Mouse (Mus musculus) neural tube, embryonic 15.5 days (tissue): Measurements from ENCODE around the gene Ccl17. TPM values are rescaled to one million over a fixed set of nuclear protein-coding genes. Genes with fewer than 3 reads are reported as not detected.

Experiments used
- ATAC-seq: fragments of 200-750 bp; cut with Nextera tagmentation; 2 replicates; pipeline ENCODE4 v1.8.0; 2017; ENCODE audit warnings: mild to moderate bottlenecking, moderate TSS enrichment, moderate library complexity; ENCODE audit not compliant: low FRiP score
- H3K27ac ChIP-seq: fragments of 300-500 bp; sonication (generic); replicated peaks from 2 replicates; pipeline ENCODE4 v1.5.1; 2015; ENCODE audit warnings: mild to moderate bottlenecking, inconsistent platforms
- H3K27me3 ChIP-seq: fragments of 300-500 bp; sonication (generic); replicated peaks from 2 replicates; pipeline ENCODE4 v1.6.1; 2015; ENCODE audit warnings: inconsistent platforms
- H3K36me3 ChIP-seq: fragments of 300-500 bp; sonication (generic); 2 replicates; pipeline ENCODE4 v1.6.1; 2015; ENCODE audit warnings: inconsistent platforms
- H3K4me1 ChIP-seq: fragments of 300-500 bp; sonication (generic); 2 replicates; pipeline ENCODE4 v1.6.1; 2015; ENCODE audit warnings: inconsistent platforms
- H3K4me2 ChIP-seq: fragments of 300-500 bp; sonication (generic); 2 replicates; pipeline ENCODE4 v1.6.1; 2015; ENCODE audit warnings: inconsistent platforms, mild to moderate bottlenecking, moderate library complexity
- H3K4me3 ChIP-seq: fragments of 300-500 bp; sonication (generic); replicated peaks from 2 replicates; pipeline ENCODE4 v1.5.1; 2015; ENCODE audit warnings: mild to moderate bottlenecking, inconsistent platforms
- H3K9ac ChIP-seq: fragments of 300-500 bp; sonication (generic); replicated peaks from 2 replicates; pipeline ENCODE4 v1.6.1; 2015; ENCODE audit warnings: mild to moderate bottlenecking, inconsistent platforms
- H3K9me3 ChIP-seq: fragments of 300-500 bp; sonication (generic); replicated peaks from 2 replicates; pipeline ENCODE4 v1.6.1; 2016; ENCODE audit warnings: inconsistent platforms
- WGBS: fragments of 180-500 bp; shearing (Covaris S2); methylation state at CpG from one replicate; pipeline ENCODE4 v1.1.7; 2015; ENCODE audit warnings: mixed read lengths; 5-methylcytosine and 5-hydroxymethylcytosine counted together
- polyA plus RNA-seq: library from polyadenylated mRNA; unstranded; fragments of >200 nt; fragmentation: Nextera tagmentation; extraction: Ambion mirVana; gene quantifications from 2 replicates; pipeline ENCODE4 v1.2.1, GENCODE M21; 2015

The Ccl17 gene
- polyA plus RNA-seq, 1 experiment from 2014 or later, result 1.1 TPM

- H3K36me3 ChIP-seq, result no peaks in the 10 kb centered on the region
- ATAC-seq, result no peak
- no peaks in the 10 kb centered on the region for H3K9me3 ChIP-seq
- no peak overlapping the region for H3K4me2 ChIP-seq
- H3K9ac ChIP-seq, result no peak overlapping the region
- H3K27me3 ChIP-seq, result no peaks in the 10 kb centered on the region
- no peak overlapping the region for H3K4me3 ChIP-seq
- no peak overlapping the region for H3K27ac ChIP-seq
- 94% methylated on average over 16 of the region's 16 CpGs for WGBS
- H3K4me1 ChIP-seq, result peaks cover 20% of the 10 kb centered on the region
Observed at GRCm38 (mm10) chr8:94779534-94780294, 30.5 kb upstream of the Ccl17 start.

DNA sequence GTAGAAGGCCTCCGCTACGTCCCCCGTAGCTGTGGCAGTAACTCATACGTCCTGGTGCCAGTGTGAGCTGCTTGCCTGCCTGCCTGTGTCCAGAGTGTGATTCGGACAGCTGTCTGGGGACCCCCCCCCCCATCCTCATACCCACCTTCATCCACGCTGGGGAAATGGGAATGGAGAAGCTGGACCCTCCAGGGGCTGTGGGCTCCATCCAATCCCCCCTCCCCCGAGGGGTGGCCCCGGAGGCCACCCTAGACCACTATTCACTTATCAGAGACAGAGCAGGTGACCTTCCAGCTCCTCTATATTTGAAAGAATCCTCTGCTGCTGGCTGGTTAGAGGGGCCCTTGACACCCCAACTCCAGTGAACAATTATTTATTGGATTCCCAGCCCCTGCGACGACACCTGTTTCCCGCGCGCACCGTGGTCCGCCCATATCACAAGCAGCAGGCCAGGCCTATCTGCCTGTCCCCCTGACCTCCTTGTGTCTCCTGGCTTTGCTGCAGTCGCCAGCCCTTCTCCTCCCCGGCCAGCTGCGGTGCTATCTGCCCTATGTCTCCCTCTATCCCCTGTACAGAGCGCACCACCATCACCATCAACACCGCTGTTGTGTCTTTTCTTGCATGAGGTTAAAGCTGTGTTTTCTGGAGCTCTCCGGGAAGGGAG lies 29.6 kb upstream of the Ccl17 start:
- Histone ChIP-seq H3K9me3 (no peaks in the 10 kb centered on the region), H3K4me2 (no peak overlapping the region), H3K9ac (no peak overlapping the region), H3K36me3 (no peaks in the 10 kb centered on the region), H3K27me3 (no peaks in the 10 kb centered on the region), H3K4me1 (peaks cover 19% of the 10 kb centered on the region), H3K4me3 (no peak overlapping the region), H3K27ac (no peak overlapping the region)
- 86% methylated on average over 21 of the region's 21 CpGs for WGBS
- no peak for ATAC-seq

DNA sequence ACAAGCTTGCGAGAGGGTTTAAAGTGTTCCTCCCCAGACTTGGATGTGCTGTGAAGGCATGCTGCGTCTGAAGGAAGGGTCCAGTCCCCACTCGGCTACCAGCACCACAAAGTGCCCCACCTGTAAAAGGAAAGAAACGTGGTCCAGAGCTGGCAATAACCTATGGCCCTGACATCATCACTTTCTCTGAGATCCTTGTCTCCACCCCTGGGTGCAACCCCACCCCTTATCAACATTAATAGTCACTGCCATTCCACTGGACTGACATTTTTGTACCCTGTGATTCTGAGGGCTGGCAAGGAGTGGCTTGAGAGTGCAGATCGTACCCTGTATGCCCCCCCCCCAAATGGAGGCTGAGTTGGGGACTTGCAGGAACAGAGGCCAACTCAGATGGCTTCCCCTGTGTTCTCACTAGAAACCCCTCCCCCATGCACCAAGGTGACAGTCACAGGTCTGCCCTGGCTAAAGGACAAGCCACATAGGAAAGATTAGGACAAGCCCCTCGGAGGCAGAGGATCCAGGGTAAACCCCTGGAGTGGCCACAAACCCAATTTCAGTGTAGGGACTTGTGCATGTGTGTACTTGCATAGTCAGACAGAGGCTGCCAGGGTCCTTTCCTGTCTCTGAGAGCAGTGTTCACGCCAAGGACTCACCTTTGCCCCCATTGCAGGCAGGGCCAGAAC lies 29.0 kb upstream of the Ccl17 start:
- no peaks in the 10 kb centered on the region for H3K9me3 ChIP-seq
- H3K4me2 ChIP-seq, result no peak overlapping the region; the same call in 1 of the 2 replicates
- no peak for ATAC-seq
- H3K4me3 ChIP-seq, result no peak overlapping the region
- no peaks in the 10 kb centered on the region for H3K36me3 ChIP-seq
- H3K27ac ChIP-seq, result no peak overlapping the region
- H3K27me3 ChIP-seq, result no peaks in the 10 kb centered on the region
- no peak overlapping the region for H3K9ac ChIP-seq
- 71% methylated on average over 7 of the region's 7 CpGs for WGBS
- H3K4me1 ChIP-seq, result peaks cover 19% of the 10 kb centered on the region

GRCm38 (mm10) chr8:94781838-94782235 lies 28.4 kb upstream of the Ccl17 start:
- peaks cover 19% of the 10 kb centered on the region for H3K4me1 ChIP-seq
- no peak overlapping the region; the same call in 1 of the 2 replicates for H3K4me2 ChIP-seq
- no peak overlapping the region for H3K9ac ChIP-seq
- no peak for ATAC-seq
- H3K27me3 ChIP-seq, result no peaks in the 10 kb centered on the region
- H3K36me3 ChIP-seq, result no peaks in the 10 kb centered on the region
- WGBS, result 8% methylated on average over 11 of the region's 11 CpGs
- H3K27ac ChIP-seq, result no peak overlapping the region
- H3K9me3 ChIP-seq, result no peaks in the 10 kb centered on the region
- H3K4me3 ChIP-seq, result no peak overlapping the region

DNA sequence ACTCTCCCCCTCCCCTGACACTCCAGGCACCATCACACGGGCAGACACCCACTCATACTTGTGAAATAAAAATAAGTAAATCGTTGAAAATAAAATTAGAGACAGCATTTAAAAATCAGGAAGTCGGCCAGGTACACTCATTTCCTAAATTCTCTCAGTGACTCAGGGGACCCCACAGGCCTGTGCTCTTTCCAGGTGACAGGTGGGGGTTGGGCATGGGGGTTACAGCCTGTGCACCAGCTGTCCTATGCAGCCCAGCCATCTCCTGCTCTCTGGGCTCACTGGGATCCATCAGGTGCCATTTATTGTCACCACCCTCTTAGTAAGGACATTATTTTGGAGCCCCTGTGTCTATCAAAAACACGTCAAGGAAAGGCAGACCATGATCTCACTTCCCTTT lies 26.4 kb upstream of the Ccl17 start:
- peaks cover 13% of the 10 kb centered on the region for H3K4me1 ChIP-seq
- no peak overlapping the region for H3K4me2 ChIP-seq
- no peak overlapping the region for H3K27ac ChIP-seq
- no peaks in the 10 kb centered on the region for H3K36me3 ChIP-seq
- no peak for ATAC-seq
- H3K27me3 ChIP-seq, result no peaks in the 10 kb centered on the region
- WGBS, result 88% methylated on average over 4 of the region's 4 CpGs
- no peak overlapping the region for H3K9ac ChIP-seq
- no peak overlapping the region for H3K4me3 ChIP-seq
- no peaks in the 10 kb centered on the region for H3K9me3 ChIP-seq

- Histone ChIP-seq H3K9me3 (no peaks in the 10 kb centered on the region), H3K36me3 (no peaks in the 10 kb centered on the region), H3K9ac (no peak overlapping the region), H3K4me1 (peaks cover 10% of the 10 kb centered on the region; the same call in 1 of the 2 replicates), H3K27me3 (no peaks in the 10 kb centered on the region), H3K27ac (no peak overlapping the region), H3K4me3 (no peak overlapping the region), H3K4me2 (no peak overlapping the region)
- 75% methylated on average over 12 of the region's 12 CpGs for WGBS
- no peak for ATAC-seq
Observed at GRCm38 (mm10) chr8:94785247-94785985, 24.8 kb upstream of the Ccl17 start.

GRCm38 (mm10) chr8:94785995-94786595 lies 24.2 kb upstream of the Ccl17 start:
- Histone ChIP-seq H3K36me3 (no peaks in the 10 kb centered on the region), H3K4me3 (no peak overlapping the region), H3K9me3 (no peaks in the 10 kb centered on the region), H3K27me3 (no peaks in the 10 kb centered on the region), H3K4me2 (no peak overlapping the region), H3K9ac (no peak overlapping the region), H3K27ac (no peak overlapping the region), H3K4me1 (peaks cover 10% of the 10 kb centered on the region; the same call in 1 of the 2 replicates)
- ATAC-seq, result no peak
- WGBS, result 78% methylated on average over 6 of the region's 6 CpGs

DNA sequence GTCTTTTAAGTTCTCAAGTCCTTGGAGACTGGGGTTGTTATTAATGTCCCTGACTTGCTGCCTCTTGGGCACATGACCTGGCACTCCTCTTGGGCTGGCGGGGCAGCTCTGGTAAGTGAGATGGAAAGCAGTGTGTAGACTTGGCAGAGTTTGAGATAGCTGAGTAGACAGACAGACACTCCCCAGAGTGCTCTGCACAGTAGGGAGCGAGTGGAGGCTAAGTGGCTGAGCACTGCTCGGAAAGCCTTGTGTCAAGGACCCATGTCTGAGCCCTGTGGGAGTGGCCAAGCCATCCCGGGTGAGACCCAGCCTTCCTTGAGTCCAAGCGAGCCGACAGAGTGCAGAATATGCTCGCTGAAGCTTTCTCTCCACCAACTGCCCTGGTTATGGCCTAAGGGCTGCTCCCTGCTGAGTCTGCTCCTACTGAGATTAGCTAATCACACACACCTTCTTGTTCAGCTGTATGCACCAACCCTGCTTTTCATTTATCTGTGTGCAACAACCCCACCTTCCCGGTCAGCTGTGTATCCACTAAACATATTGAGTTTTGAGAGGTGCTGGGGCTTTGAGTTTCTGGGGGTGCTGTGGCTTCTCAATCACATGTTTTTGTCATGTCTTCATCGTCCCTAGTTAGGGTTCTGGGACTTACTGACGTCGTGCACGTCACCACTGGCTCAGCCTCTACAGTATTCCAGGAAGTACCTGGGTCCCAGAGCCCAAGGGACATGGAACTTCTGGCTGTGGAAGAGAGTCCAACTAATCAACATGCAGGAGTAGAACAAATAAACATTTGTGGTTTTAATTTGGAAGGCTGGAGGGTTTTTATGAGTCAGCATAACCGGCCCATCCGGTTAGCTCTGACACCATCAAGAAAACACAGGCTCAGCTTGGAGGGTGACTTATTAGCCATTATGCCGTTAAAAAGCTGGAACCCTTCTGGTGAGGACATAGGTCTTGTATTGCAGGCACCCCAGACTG lies 22.4 kb upstream of the Ccl17 start:
- ATAC-seq, result no peak
- Histone ChIP-seq H3K36me3 (no peaks in the 10 kb centered on the region), H3K27ac (no peak overlapping the region), H3K9ac (no peak overlapping the region), H3K4me2 (no peak overlapping the region), H3K4me3 (no peak overlapping the region), H3K9me3 (no peaks in the 10 kb centered on the region), H3K27me3 (no peaks in the 10 kb centered on the region), H3K4me1 (0 out of 2 replicates have a peak, but pooled peaks cover 5% of the 10 kb centered on the region)
- WGBS, result 72% methylated on average over 15 of the region's 15 CpGs

DNA sequence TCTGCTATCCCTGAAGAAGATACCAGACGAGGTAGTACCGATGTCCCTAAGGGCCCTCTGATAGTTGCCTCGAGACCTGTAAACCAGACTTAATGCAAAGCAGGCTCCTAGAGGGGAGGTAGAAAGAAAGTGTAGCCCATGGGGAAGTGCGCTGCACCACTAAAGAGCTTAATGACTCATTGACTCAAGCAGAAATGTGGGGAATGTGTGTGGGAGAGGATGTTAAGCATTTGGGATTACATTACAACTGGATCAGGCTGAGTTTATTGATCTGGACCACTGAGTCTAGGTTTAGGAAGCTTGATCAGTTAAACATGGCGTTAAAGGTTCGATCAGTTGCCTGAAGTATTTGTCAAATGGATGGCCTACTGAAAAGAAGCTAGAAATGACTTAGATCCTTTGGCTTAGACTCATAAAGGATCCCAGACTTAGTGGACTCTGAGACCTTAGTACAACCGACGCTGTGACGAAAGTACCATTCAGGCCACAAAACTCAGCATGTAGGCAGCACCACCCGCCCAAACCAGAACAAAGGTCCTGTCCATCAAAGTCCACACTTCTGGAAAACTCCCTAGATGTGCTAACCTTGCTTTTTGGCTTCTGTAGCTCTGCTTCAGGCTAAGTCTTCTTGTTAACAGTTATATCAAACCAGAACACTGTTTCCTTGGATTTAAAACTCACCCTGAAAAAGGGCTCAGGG lies 20.8 kb upstream of the Ccl17 start:
- Histone ChIP-seq H3K4me2 (no peak overlapping the region), H3K36me3 (no peaks in the 10 kb centered on the region), H3K4me1 (0 out of 2 replicates have a peak, but pooled peaks cover 5% of the 10 kb centered on the region), H3K27ac (no peak overlapping the region), H3K9me3 (no peaks in the 10 kb centered on the region), H3K27me3 (no peaks in the 10 kb centered on the region), H3K9ac (no peak overlapping the region), H3K4me3 (no peak overlapping the region)
- no peak for ATAC-seq
- WGBS, result 70% methylated on average over 10 of the region's 10 CpGs

GRCm38 (mm10) chr8:94794368-94794767 lies 15.9 kb upstream of the Ccl17 start:
- Histone ChIP-seq H3K9ac (no peak overlapping the region), H3K4me1 (no peaks in the 10 kb centered on the region), H3K27ac (no peak overlapping the region), H3K9me3 (no peaks in the 10 kb centered on the region), H3K36me3 (no peaks in the 10 kb centered on the region), H3K27me3 (no peaks in the 10 kb centered on the region), H3K4me2 (no peak overlapping the region), H3K4me3 (no peak overlapping the region)
- ATAC-seq, result no peak
- WGBS, result 88% methylated on average over 4 of the region's 4 CpGs
